34 mouse cellular contexts compared by ENCODE assay signal in genomic region chr1:179704150-179704549, GRCm38 (mm10). TPM values are rescaled to one million over a fixed set of nuclear protein-coding genes. Genes with fewer than 3 reads are reported as not detected.
DNase-seq lines count a peak whose midpoint lies in the region; ATAC-seq and TF ChIP-seq lines count a peak whose summit lies in the region.
"Had no signal": no experiment of that assay in that cellular context is flagged by ENCODE, and none has a peak within 500 bp of the region (broad histone marks: within the 10 kb centered on the region; RNA-seq: fewer than 3 reads in every experiment).

No protein-coding gene starts in this region.

- no peak overlapping the region for H3K4me3 ChIP-seq in liver, embryonic 11.5 days (ENCODE audit: low read depth, low read length)
- H3K4me3 ChIP-seq in G1E (ENCODE audit: low read depth, low read length) = no peak overlapping the region; the same call in 1 of the 2 replicates
- no peak overlapping the region for H3K4me3 ChIP-seq in midbrain, embryonic 10.5 days
- H3K4me3 ChIP-seq: embryonic facial prominence, embryonic 10.5 days; embryonic facial prominence, embryonic 15.5 days; forebrain, embryonic 12.5 days; hindbrain, embryonic 13.5 days; kidney, embryonic 15.5 days; limb, embryonic 13.5 days; midbrain, embryonic 15.5 days; neural tube, embryonic 15.5 days; stomach, embryonic 15.5 days had no signal

- DNase-seq in liver, embryonic 11.5 days (ENCODE audit: low spot score) = no peak
- DNase-seq in liver = no peak
- peak; percentile 45 for DNase-seq in G1E (ENCODE audit: low spot score)
- DNase-seq in midbrain, embryonic 10.5 days (ENCODE audit: low spot score) = no peak
- DNase-seq in Muller cell, postnatal 12 days (ENCODE audit: inconsistent ontology term) = no peak
- DNase-seq: adrenal gland, postnatal 25 days; B cell, adult 2 months; cerebellum, adult 11-12 months; cerebellum, postnatal 14 days; forebrain, postnatal 0 days; gastrocnemius, postnatal 10 days; heart, adult 18-20 months; heart, postnatal 4 days; kidney, adult 18-20 months; kidney, postnatal 25 days; lung, embryonic 14.5 days; lung, postnatal 14 days; right cerebral cortex, postnatal 25 days; thymus, adult 18-20 months; thymus, postnatal 4 days had no signal

- H3K9me3 ChIP-seq in liver, embryonic 11.5 days (ENCODE audit: control insufficient read depth, low read length) = no peaks in the 10 kb centered on the region
- 0 out of 2 replicates have a peak, but pooled peaks cover 3% of the 10 kb centered on the region for H3K9me3 ChIP-seq in G1E (replicated peaks)
- no peaks in the 10 kb centered on the region for H3K9me3 ChIP-seq in midbrain, embryonic 10.5 days (replicated peaks)
- H3K9me3 ChIP-seq: embryonic facial prominence, embryonic 10.5 days; embryonic facial prominence, embryonic 15.5 days; forebrain, embryonic 12.5 days; hindbrain, embryonic 13.5 days; kidney, embryonic 15.5 days; limb, embryonic 13.5 days; midbrain, embryonic 15.5 days; neural tube, embryonic 15.5 days; stomach, embryonic 15.5 days had no signal

- TF ChIP-seq CTCF in G1E (IDR thresholded peaks at IDR 0.05; ENCODE audit: low read depth, low read length) = no peak

- 0 out of 2 replicates have a peak, but pooled peaks cover 4% of the 10 kb centered on the region for H3K4me1 ChIP-seq in liver, embryonic 11.5 days (replicated peaks; ENCODE audit: control insufficient read depth, insufficient read depth, low read length)
- H3K4me1 ChIP-seq in G1E (ENCODE audit: insufficient read depth, low read depth, low read length) = peaks cover 57% of the 10 kb centered on the region
- no peaks in the 10 kb centered on the region for H3K4me1 ChIP-seq in midbrain, embryonic 10.5 days
- H3K4me1 ChIP-seq: embryonic facial prominence, embryonic 15.5 days; forebrain, embryonic 12.5 days; hindbrain, embryonic 13.5 days; kidney, embryonic 15.5 days; limb, embryonic 13.5 days; midbrain, embryonic 15.5 days; neural tube, embryonic 15.5 days; stomach, embryonic 15.5 days had no signal

- no peak overlapping the region for H3K9ac ChIP-seq in liver, embryonic 11.5 days (ENCODE audit: low read depth, low read length)
- H3K9ac ChIP-seq: embryonic facial prominence, embryonic 15.5 days; forebrain, embryonic 12.5 days; forebrain, postnatal 0 days; hindbrain, embryonic 13.5 days; kidney, embryonic 15.5 days; limb, embryonic 13.5 days; liver, embryonic 14.5 days; lung, embryonic 14.5 days; midbrain, embryonic 15.5 days; neural tube, embryonic 15.5 days; stomach, embryonic 15.5 days had no signal

- 52% methylated on average over 3 of the region's 3 CpGs for WGBS in liver, embryonic 11.5 days
- WGBS in midbrain, embryonic 10.5 days = 80% methylated on average over 3 of the region's 3 CpGs

- H3K27me3 ChIP-seq in liver, embryonic 11.5 days (replicated peaks; ENCODE audit: control insufficient read depth, insufficient read depth, low read length) = no peaks in the 10 kb centered on the region
- H3K27me3 ChIP-seq in G1E (ENCODE audit: insufficient read depth, low read length) = peaks cover 24% of the 10 kb centered on the region
- H3K27me3 ChIP-seq in midbrain, embryonic 10.5 days (ENCODE audit: low read depth, poor library complexity, severe bottlenecking) = no peaks in the 10 kb centered on the region
- H3K27me3 ChIP-seq: embryonic facial prominence, embryonic 15.5 days; forebrain, embryonic 12.5 days; hindbrain, embryonic 13.5 days; kidney, embryonic 15.5 days; limb, embryonic 13.5 days; midbrain, embryonic 15.5 days; neural tube, embryonic 15.5 days; Patski; stomach, embryonic 15.5 days had no signal

- no peak overlapping the region for H3K4me2 ChIP-seq in liver, embryonic 11.5 days
- H3K4me2 ChIP-seq: embryonic facial prominence, embryonic 15.5 days; forebrain, embryonic 12.5 days; heart, embryonic 11.5 days; hindbrain, embryonic 13.5 days; kidney, embryonic 15.5 days; limb, embryonic 13.5 days; lung, embryonic 14.5 days; midbrain, embryonic 15.5 days; neural tube, embryonic 15.5 days; stomach, embryonic 15.5 days had no signal

- no peaks in the 10 kb centered on the region for H3K36me3 ChIP-seq in liver, embryonic 11.5 days (ENCODE audit: control insufficient read depth, insufficient read depth, low read length)
- H3K36me3 ChIP-seq in G1E (replicated peaks) = no peaks in the 10 kb centered on the region
- no peaks in the 10 kb centered on the region for H3K36me3 ChIP-seq in midbrain, embryonic 10.5 days
- H3K36me3 ChIP-seq: embryonic facial prominence, embryonic 10.5 days; embryonic facial prominence, embryonic 15.5 days; forebrain, embryonic 12.5 days; hindbrain, embryonic 13.5 days; kidney, embryonic 15.5 days; limb, embryonic 13.5 days; midbrain, embryonic 15.5 days; neural tube, embryonic 15.5 days; stomach, embryonic 15.5 days had no signal

- H3K27ac ChIP-seq in liver, embryonic 11.5 days (ENCODE audit: low read depth, low read length) = no peak overlapping the region
- H3K27ac ChIP-seq in midbrain, embryonic 10.5 days (replicated peaks) = no peak overlapping the region
- H3K27ac ChIP-seq: embryonic facial prominence, embryonic 10.5 days; embryonic facial prominence, embryonic 15.5 days; forebrain, embryonic 12.5 days; hindbrain, embryonic 13.5 days; kidney, embryonic 15.5 days; limb, embryonic 13.5 days; liver, embryonic 14.5 days; midbrain, embryonic 15.5 days; neural tube, embryonic 15.5 days; stomach, embryonic 15.5 days had no signal

- peak; percentile 23; the same call in 1 of the 2 replicates for ATAC-seq in liver, embryonic 11.5 days (replicated peaks; ENCODE audit: low FRiP score)
- peak; percentile 58 for ATAC-seq in G1E (ENCODE audit: extremely low read depth, insufficient number of reproducible peaks, low FRiP score, poor library complexity, severe bottlenecking)
- peak; percentile 82 for ATAC-seq in common myeloid progenitor, adult 5-6 weeks (replicated peaks; ENCODE audit: low read depth, poor library complexity, severe bottlenecking)
- ATAC-seq in megakaryocyte-erythroid progenitor cell, adult 5-6 weeks (replicated peaks; ENCODE audit: low FRiP score, low TSS enrichment, poor library complexity, severe bottlenecking) = 0 out of 2 replicates have a peak, but pooled peaks have one; percentile 44
- ATAC-seq: forebrain, postnatal 0 days; midbrain, embryonic 15.5 days; Patski had no signal

RNA-seq across cellular contexts. Expression of gene Sccpdh, which starts 36.1 kb away (rescaled TPM):
- polyA plus RNA-seq in liver, embryonic 11.5 days (2014; fragmentation: Nextera tagmentation; extraction: Ambion mirVana) = 26.7 and 29.5 TPM in 2 replicates
- total RNA-seq in G1E (2014; fragmentation: Nextera tagmentation) (72.8 and 72.9 TPM in 2 replicates), G1E (2017) (110 and 127 TPM in 2 replicates)
- polyA plus RNA-seq in G1E (2012) = 11.9 and 12.3 TPM in 2 replicates
- 29.9 and 38.1 TPM in 2 replicates for total RNA-seq in common myeloid progenitor, adult 5-6 weeks (2017)
- 1.4 and 5.1 TPM in 2 replicates for total RNA-seq in megakaryocyte-erythroid progenitor cell, adult 5-6 weeks (2014; fragmentation: Nextera tagmentation)
- total RNA-seq in megakaryocyte-erythroid progenitor cell, adult 5-6 weeks (2017) = 13.2 and 26.4 TPM in 2 replicates
- 78.0 and 81.5 TPM in 2 replicates for polyA plus RNA-seq in midbrain, embryonic 10.5 days (2016; fragmentation: Nextera tagmentation; extraction: Ambion mirVana)

RNA-seq across cellular contexts. Expression of gene Kif28, which starts 40.9 kb away (rescaled TPM):
- polyA plus RNA-seq in liver, embryonic 11.5 days (2014; fragmentation: Nextera tagmentation; extraction: Ambion mirVana) = not detected in 2 replicates
- total RNA-seq in G1E (2014; fragmentation: Nextera tagmentation) = not detected in 2 replicates
- total RNA-seq in G1E (2017) = 0.05 TPM in 1 of 2 replicates, not detected in the other
- polyA plus RNA-seq in G1E (2012) = 0.01 TPM in 1 of 2 replicates, not detected in the other
- not detected in 2 replicates for total RNA-seq in common myeloid progenitor, adult 5-6 weeks (2017)
- not detected in 2 replicates for total RNA-seq in megakaryocyte-erythroid progenitor cell, adult 5-6 weeks (2014; fragmentation: Nextera tagmentation)
- total RNA-seq in megakaryocyte-erythroid progenitor cell, adult 5-6 weeks (2017) = not detected in 2 replicates
- 0.05 TPM in 1 of 2 replicates, not detected in the other for polyA plus RNA-seq in midbrain, embryonic 10.5 days (2016; fragmentation: Nextera tagmentation; extraction: Ambion mirVana)
- total RNA-seq: adrenal gland, postnatal 25 days; forebrain, postnatal 0 days had no signal
- polyA plus RNA-seq: forebrain, embryonic 12.5 days; forebrain, postnatal 0 days; hindbrain, embryonic 13.5 days; kidney, embryonic 15.5 days; limb, embryonic 13.5 days; lung, embryonic 14.5 days; midbrain, embryonic 15.5 days; neural tube, embryonic 15.5 days; Patski had no signal

Comparison
In these comparisons a context has a peak if more than half of its experiments do, and no peak if none do; other contexts are left out.
1. ATAC-seq: peak in every context shown above with its lines; median percentile 82 in common myeloid progenitor, adult 5-6 weeks; 58 in G1E; 44 in megakaryocyte-erythroid progenitor cell, adult 5-6 weeks; 23 in liver, embryonic 11.5 days.